Mouse (Mus musculus): ENCODE data around the gene Ankrd9. TPM values are rescaled to one million over a fixed set of nuclear protein-coding genes. Genes with fewer than 3 reads are reported as not detected.

Gene Ankrd9
- polyA plus RNA-seq, 1 experiment from 2014 or later, result 9.6 TPM

DNA sequence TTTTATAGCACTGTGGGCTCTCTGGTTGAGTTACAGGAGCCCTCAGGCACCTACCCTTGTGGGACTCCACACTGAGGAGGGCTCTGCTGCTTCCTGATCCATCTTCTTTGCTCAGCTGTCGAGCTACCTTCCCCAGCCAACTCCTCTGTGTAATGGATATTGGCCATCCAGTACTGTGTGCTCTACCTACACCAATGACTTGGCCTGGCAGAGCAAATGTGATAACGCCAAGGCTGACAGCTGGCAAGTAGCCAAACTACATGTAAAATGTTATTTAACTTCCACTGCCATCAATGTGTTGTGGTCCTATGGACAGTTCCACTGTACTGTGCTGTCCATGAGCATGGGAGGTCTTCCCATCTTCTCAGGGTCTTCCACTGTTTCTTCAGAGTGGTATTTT is 16.9 kb downstream of the Ankrd9 start:
- Histone ChIP-seq H3K4me3 (ENCODE audit: low read depth, low read length) (no peak overlapping the region), H3K4me2 (replicated peaks; ENCODE audit: low read depth, low read length) (no peak overlapping the region), H3K4me1 (replicated peaks; ENCODE audit: control insufficient read depth, insufficient read depth, low read length) (no peaks in the 10 kb centered on the region), H3K9ac (ENCODE audit: low read depth, low read length) (no peak overlapping the region), H3K27ac (ENCODE audit: low read depth, low read length) (no peak overlapping the region), H3K9me3 (ENCODE audit: control insufficient read depth, low read length) (no peaks in the 10 kb centered on the region), H3K36me3 (ENCODE audit: control insufficient read depth, insufficient read depth, low read length) (no peaks in the 10 kb centered on the region), H3K27me3 (ENCODE audit: control insufficient read depth, insufficient read depth, low read length) (no peaks in the 10 kb centered on the region)
- WGBS, result 90% methylated on average over 2 of the region's 2 CpGs
- DNase-seq (ENCODE audit: low spot score), result no peak
- ATAC-seq (ENCODE audit: low FRiP score), result no peak

DNA sequence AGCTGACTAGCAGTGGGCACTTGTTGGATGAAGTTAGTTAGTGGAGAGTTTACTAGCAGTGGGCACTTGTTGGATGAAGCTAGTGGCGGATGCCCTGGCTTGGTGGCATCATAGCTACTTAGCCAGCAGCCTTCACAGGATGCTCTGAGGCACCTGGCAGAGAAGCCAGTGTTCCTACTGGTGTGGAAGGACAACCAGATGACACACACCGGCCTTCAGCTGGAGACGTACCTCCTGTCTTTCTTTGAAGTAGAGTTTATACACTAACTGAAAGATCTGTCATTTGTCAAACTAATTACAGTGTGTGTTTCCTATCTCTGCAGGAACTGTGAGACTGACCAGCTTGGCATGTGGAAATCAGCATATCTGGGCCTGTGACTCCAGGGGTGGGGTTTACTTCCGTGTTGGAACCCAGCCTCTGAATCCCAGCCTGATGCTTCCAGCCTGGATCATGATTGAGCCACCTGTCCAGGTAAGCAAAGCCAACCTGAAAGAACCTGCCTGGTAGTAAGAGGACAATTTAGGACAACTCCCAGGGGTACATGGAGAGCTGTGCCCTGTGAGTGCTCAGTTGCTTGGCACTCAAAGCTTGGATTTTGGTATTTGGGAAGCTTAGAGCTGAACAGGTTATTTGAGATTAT is 24.4 kb downstream of the Ankrd9 start:
- Histone ChIP-seq H3K4me1 (replicated peaks; ENCODE audit: control insufficient read depth, insufficient read depth, low read length) (no peaks in the 10 kb centered on the region), H3K4me2 (replicated peaks; ENCODE audit: low read depth, low read length) (no peak overlapping the region), H3K27me3 (ENCODE audit: control insufficient read depth, insufficient read depth, low read length) (no peaks in the 10 kb centered on the region), H3K9ac (ENCODE audit: low read depth, low read length) (no peak overlapping the region), H3K27ac (ENCODE audit: low read depth, low read length) (no peak overlapping the region), H3K9me3 (ENCODE audit: control insufficient read depth, low read length) (no peaks in the 10 kb centered on the region), H3K36me3 (ENCODE audit: control insufficient read depth, insufficient read depth, low read length) (0 out of 2 replicates have a peak, but pooled peaks cover 3% of the 10 kb centered on the region), H3K4me3 (ENCODE audit: low read depth, low read length) (no peak overlapping the region)
- ATAC-seq (ENCODE audit: low FRiP score) (no peak), DNase-seq (ENCODE audit: low spot score) (no peak)
- WGBS, result 84% methylated on average over 4 of the region's 4 CpGs

- Histone ChIP-seq H3K9ac (ENCODE audit: low read depth, low read length) (no peak overlapping the region), H3K27me3 (ENCODE audit: control insufficient read depth, insufficient read depth, low read length) (no peaks in the 10 kb centered on the region), H3K4me2 (replicated peaks; ENCODE audit: low read depth, low read length) (no peak overlapping the region), H3K27ac (ENCODE audit: low read depth, low read length) (no peak overlapping the region), H3K4me3 (ENCODE audit: low read depth, low read length) (no peak overlapping the region), H3K36me3 (ENCODE audit: control insufficient read depth, insufficient read depth, low read length) (0 out of 2 replicates have a peak, but pooled peaks cover 3% of the 10 kb centered on the region), H3K4me1 (replicated peaks; ENCODE audit: control insufficient read depth, insufficient read depth, low read length) (no peaks in the 10 kb centered on the region), H3K9me3 (ENCODE audit: control insufficient read depth, low read length) (no peaks in the 10 kb centered on the region)
- no peak for ATAC-seq (ENCODE audit: low FRiP score)
- no peak for DNase-seq (ENCODE audit: low spot score)
- WGBS, result 83% methylated on average over 2 of the region's 2 CpGs
These were observed 24.9 kb downstream of the Ankrd9 start for GRCm38 (mm10) chr12:110953900-110954299.

- ATAC-seq (ENCODE audit: low FRiP score) (no peak), DNase-seq (ENCODE audit: low spot score) (no peak)
- no peak overlapping the region for H3K4me3 ChIP-seq (ENCODE audit: low read depth, low read length)
- no peaks in the 10 kb centered on the region for H3K4me1 ChIP-seq (replicated peaks; ENCODE audit: control insufficient read depth, insufficient read depth, low read length)
- no peak overlapping the region for H3K4me2 ChIP-seq (replicated peaks; ENCODE audit: low read depth, low read length)
- H3K9me3 ChIP-seq (ENCODE audit: control insufficient read depth, low read length), result no peaks in the 10 kb centered on the region
- H3K27me3 ChIP-seq (ENCODE audit: control insufficient read depth, insufficient read depth, low read length), result no peaks in the 10 kb centered on the region
- H3K27ac ChIP-seq (ENCODE audit: low read depth, low read length), result no peak overlapping the region
- WGBS, result 88% methylated on average over 3 of the region's 3 CpGs
- no peak overlapping the region for H3K9ac ChIP-seq (ENCODE audit: low read depth, low read length)
- 0 out of 2 replicates have a peak, but pooled peaks cover 3% of the 10 kb centered on the region for H3K36me3 ChIP-seq (ENCODE audit: control insufficient read depth, insufficient read depth, low read length)
These were observed 25.4 kb downstream of the Ankrd9 start for GRCm38 (mm10) chr12:110953443-110953842.

GRCm38 (mm10) chr12:110952628-110953385 is 26.0 kb downstream of the Ankrd9 start:
- no peak for ATAC-seq (ENCODE audit: low FRiP score)
- Histone ChIP-seq H3K27ac (ENCODE audit: low read depth, low read length) (no peak overlapping the region), H3K27me3 (ENCODE audit: control insufficient read depth, insufficient read depth, low read length) (no peaks in the 10 kb centered on the region), H3K9me3 (ENCODE audit: control insufficient read depth, low read length) (no peaks in the 10 kb centered on the region), H3K4me2 (replicated peaks; ENCODE audit: low read depth, low read length) (no peak overlapping the region), H3K9ac (ENCODE audit: low read depth, low read length) (no peak overlapping the region), H3K36me3 (ENCODE audit: control insufficient read depth, insufficient read depth, low read length) (0 out of 2 replicates have a peak, but pooled peaks cover 3% of the 10 kb centered on the region), H3K4me3 (ENCODE audit: low read depth, low read length) (no peak overlapping the region), H3K4me1 (replicated peaks; ENCODE audit: control insufficient read depth, insufficient read depth, low read length) (no peaks in the 10 kb centered on the region)
- DNase-seq (ENCODE audit: low spot score), result no peak
- 92% methylated on average over 6 of the region's 6 CpGs for WGBS

DNA sequence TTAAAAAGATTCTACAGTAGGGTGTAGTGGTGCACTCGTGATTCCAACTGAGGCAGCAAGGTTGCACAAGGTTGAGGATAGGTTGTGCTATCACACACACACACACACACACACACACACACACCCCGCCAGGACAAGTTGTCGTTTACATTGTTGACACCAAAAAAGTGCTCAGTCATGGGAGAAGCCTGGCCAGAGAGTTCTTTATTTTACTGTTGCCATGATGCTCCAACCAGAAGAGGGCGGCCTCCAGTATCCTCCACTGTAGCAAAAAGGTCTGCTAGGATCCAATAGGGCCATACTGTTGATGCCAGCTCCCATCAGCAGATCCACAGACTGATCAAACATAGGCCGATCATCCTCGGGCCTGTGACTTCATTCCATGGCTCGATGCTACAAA is 27.6 kb downstream of the Ankrd9 start:
- Histone ChIP-seq H3K4me1 (replicated peaks; ENCODE audit: control insufficient read depth, insufficient read depth, low read length) (no peaks in the 10 kb centered on the region), H3K27ac (ENCODE audit: low read depth, low read length) (no peak overlapping the region), H3K4me3 (ENCODE audit: low read depth, low read length) (no peak overlapping the region), H3K9me3 (ENCODE audit: control insufficient read depth, low read length) (no peaks in the 10 kb centered on the region), H3K4me2 (replicated peaks; ENCODE audit: low read depth, low read length) (no peak overlapping the region), H3K9ac (ENCODE audit: low read depth, low read length) (no peak overlapping the region), H3K36me3 (ENCODE audit: control insufficient read depth, insufficient read depth, low read length) (0 out of 2 replicates have a peak, but pooled peaks cover 3% of the 10 kb centered on the region), H3K27me3 (ENCODE audit: control insufficient read depth, insufficient read depth, low read length) (no peaks in the 10 kb centered on the region)
- DNase-seq (ENCODE audit: low spot score) (no peak), ATAC-seq (ENCODE audit: low FRiP score) (no peak)
- 84% methylated on average over 7 of the region's 7 CpGs for WGBS

- WGBS, result 85% methylated on average over 4 of the region's 4 CpGs
- H3K4me1 ChIP-seq (replicated peaks; ENCODE audit: control insufficient read depth, insufficient read depth, low read length), result no peaks in the 10 kb centered on the region
- ATAC-seq (ENCODE audit: low FRiP score), result no peak
These were observed 28.7 kb downstream of the Ankrd9 start for GRCm38 (mm10) chr12:110950151-110950550.

GRCm38 (mm10) chr12:110949410-110949809 is 29.4 kb downstream of the Ankrd9 start:
- 81% methylated on average over 1 of the region's 1 CpGs for WGBS
- Histone ChIP-seq H3K4me3 (ENCODE audit: low read depth, low read length) (no peak overlapping the region), H3K9ac (ENCODE audit: low read depth, low read length) (no peak overlapping the region), H3K27me3 (ENCODE audit: control insufficient read depth, insufficient read depth, low read length) (no peaks in the 10 kb centered on the region), H3K4me2 (replicated peaks; ENCODE audit: low read depth, low read length) (no peak overlapping the region), H3K36me3 (ENCODE audit: control insufficient read depth, insufficient read depth, low read length) (0 out of 2 replicates have a peak, but pooled peaks cover 2% of the 10 kb centered on the region), H3K4me1 (replicated peaks; ENCODE audit: control insufficient read depth, insufficient read depth, low read length) (no peaks in the 10 kb centered on the region), H3K27ac (ENCODE audit: low read depth, low read length) (no peak overlapping the region), H3K9me3 (ENCODE audit: control insufficient read depth, low read length) (no peaks in the 10 kb centered on the region)
- no peak for ATAC-seq (ENCODE audit: low FRiP score)
- no peak for DNase-seq (ENCODE audit: low spot score)

More at GRCm38 (mm10) chr12:110950151-110950550, 28.7 kb downstream of the Ankrd9 start:
- no peak overlapping the region for H3K4me2 ChIP-seq (replicated peaks; ENCODE audit: low read depth, low read length)
- H3K4me3 ChIP-seq (ENCODE audit: low read depth, low read length), result no peak overlapping the region
- H3K9me3 ChIP-seq (ENCODE audit: control insufficient read depth, low read length), result no peaks in the 10 kb centered on the region
- H3K36me3 ChIP-seq (ENCODE audit: control insufficient read depth, insufficient read depth, low read length), result 0 out of 2 replicates have a peak, but pooled peaks cover 2% of the 10 kb centered on the region
- no peak for DNase-seq (ENCODE audit: low spot score)
- no peak overlapping the region for H3K27ac ChIP-seq (ENCODE audit: low read depth, low read length)
- H3K9ac ChIP-seq (ENCODE audit: low read depth, low read length), result no peak overlapping the region
- no peaks in the 10 kb centered on the region for H3K27me3 ChIP-seq (ENCODE audit: control insufficient read depth, insufficient read depth, low read length)

GRCm38 (mm10) chr12:110948910-110949201 is 30.0 kb downstream of the Ankrd9 start:
- WGBS, result 88% methylated on average over 3 of the region's 3 CpGs
- H3K36me3 ChIP-seq (ENCODE audit: control insufficient read depth, insufficient read depth, low read length), result 0 out of 2 replicates have a peak, but pooled peaks cover 2% of the 10 kb centered on the region
- no peak overlapping the region for H3K27ac ChIP-seq (ENCODE audit: low read depth, low read length)
- H3K4me1 ChIP-seq (replicated peaks; ENCODE audit: control insufficient read depth, insufficient read depth, low read length), result no peaks in the 10 kb centered on the region
- no peak overlapping the region for H3K4me2 ChIP-seq (replicated peaks; ENCODE audit: low read depth, low read length)
- H3K9ac ChIP-seq (ENCODE audit: low read depth, low read length), result no peak overlapping the region
- H3K9me3 ChIP-seq (ENCODE audit: control insufficient read depth, low read length), result no peaks in the 10 kb centered on the region
- no peak overlapping the region for H3K4me3 ChIP-seq (ENCODE audit: low read depth, low read length)
- no peak for ATAC-seq (ENCODE audit: low FRiP score)
- H3K27me3 ChIP-seq (ENCODE audit: control insufficient read depth, insufficient read depth, low read length), result no peaks in the 10 kb centered on the region
- no peak for DNase-seq (ENCODE audit: low spot score)
